Mouse (Mus musculus) left cerebral cortex, postnatal 4 days (tissue): ENCODE data around the gene Dnttip1. TPM values are rescaled to one million over a fixed set of nuclear protein-coding genes. Genes with fewer than 3 reads are reported as not detected.

Source experiments
- DNase-seq: peaks from one replicate; pipeline ENCODE4 v3.0.0-alpha.2; 2022
- intact Hi-C: fragments of 180-260 bp; cut with DNase I; formaldehyde crosslinking; loops from one replicate; pipeline ENCODE4 v1.15.1; 2025
- total RNA-seq, 2 experiments: library from RNA; stranded (reverse); gene quantifications; 2 replicates each; pipeline ENCODE4 v1.2.3; 2021

Dnttip1 gene
- total RNA-seq, 2 experiments from 2014 or later, result 35.8 to 38.1 TPM

DNA sequence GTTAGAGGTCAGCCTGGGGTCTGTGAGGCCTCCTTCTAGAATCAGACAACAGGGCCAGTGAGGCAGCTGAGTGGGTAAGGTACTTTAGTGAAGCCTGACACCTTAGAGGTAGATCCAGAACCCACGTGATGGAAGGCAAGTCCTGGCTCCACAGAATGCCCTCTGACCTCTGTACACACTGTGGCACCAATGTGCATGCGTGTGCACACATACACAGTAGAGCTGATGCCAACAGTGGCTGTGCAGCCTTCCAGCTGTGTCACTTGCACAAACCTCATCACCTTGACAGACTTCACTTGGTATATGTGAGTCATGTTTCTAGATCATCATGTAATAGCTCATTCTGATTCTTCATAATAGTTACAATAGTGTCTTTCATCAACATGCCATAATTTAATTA, 6.7 kb downstream of the Dnttip1 start:
- intact Hi-C loops, result no loop called here
- no peak for DNase-seq

DNA sequence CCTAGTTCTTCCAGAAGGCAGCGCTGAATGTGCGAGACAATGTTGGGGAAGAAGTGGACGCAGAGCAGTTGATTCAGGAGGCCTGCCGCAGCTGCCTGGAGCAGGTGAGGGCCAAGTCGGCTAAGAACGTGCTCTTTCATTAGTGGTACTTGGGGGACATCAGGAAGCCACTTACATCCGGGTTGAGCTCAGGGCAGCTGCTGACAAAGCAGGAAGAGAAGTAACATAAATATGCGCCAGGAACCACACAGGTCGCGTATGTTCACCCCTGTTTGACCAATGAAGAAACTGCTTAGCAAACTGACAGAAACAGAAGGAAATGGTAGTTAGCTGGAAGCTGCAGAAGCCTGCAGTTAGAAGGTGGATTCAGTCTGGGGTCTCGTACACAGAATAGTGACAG, 8.3 kb downstream of the Dnttip1 start:
- intact Hi-C loops, result no loop called here
- no peak for DNase-seq

DNA sequence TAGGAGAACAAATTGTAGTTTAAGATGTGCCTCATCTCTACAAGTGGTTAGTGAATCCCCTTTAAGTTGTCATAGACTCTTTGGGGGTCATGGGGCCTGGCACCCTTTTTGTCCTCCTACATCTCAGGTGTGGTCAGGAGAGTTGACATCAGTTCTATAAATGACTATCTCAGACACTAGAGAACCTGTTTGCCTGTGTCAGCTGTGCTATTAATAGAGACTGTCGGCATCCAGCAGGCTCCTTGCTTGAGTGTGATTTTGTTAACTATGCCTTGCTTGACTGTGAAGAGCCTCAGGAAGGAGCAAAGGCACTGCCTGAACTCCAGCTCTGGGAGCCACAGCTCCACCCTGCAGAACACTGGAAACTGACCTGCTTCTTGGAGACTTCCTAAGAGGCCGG, 9.0 kb downstream of the Dnttip1 start:
- intact Hi-C loops, result no loop called here
- no peak for DNase-seq

DNA sequence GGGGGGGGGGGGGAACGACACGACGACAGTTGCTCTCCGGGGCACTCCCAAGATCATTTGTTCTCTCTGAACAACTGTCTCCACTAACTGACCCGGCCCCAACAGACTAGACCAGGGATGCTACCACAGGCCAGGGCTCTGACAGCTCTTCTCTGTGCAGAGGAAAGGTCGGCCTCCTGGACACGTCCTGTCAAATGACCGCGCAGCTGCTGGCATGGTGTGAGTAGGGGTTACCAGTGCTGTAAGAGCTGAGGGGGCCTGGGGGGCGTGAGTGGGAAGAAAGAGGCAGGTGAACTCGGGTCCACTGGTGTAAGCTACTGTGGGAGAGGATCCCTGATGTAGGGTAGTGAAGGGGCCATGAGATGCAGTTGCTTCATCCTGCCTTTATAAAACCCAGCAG, 12.1 kb downstream of the Dnttip1 start:
- no peak for DNase-seq
- intact Hi-C loops, result no loop called here

DNA sequence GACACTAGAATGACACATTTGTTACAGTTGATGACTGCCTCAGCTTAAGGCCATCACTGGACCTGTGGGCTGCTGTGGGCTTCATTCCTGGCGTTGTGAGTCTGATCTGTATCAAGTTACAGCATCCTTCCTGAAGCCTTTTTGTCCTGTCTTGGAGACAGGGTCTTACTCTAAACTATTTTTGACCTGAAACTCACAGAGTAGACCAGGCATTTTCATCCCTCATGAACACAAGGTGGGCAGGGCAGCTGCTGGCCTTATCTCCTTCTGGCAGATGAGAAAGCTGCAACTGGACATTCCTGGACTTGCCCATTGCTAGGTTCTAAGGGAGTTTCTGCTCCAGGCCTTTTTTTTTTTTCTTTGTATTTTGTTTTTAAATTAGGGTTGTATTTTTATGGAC, 12.9 kb downstream of the Dnttip1 start:
- no peak for DNase-seq
- intact Hi-C loops, result no loop called here

DNA sequence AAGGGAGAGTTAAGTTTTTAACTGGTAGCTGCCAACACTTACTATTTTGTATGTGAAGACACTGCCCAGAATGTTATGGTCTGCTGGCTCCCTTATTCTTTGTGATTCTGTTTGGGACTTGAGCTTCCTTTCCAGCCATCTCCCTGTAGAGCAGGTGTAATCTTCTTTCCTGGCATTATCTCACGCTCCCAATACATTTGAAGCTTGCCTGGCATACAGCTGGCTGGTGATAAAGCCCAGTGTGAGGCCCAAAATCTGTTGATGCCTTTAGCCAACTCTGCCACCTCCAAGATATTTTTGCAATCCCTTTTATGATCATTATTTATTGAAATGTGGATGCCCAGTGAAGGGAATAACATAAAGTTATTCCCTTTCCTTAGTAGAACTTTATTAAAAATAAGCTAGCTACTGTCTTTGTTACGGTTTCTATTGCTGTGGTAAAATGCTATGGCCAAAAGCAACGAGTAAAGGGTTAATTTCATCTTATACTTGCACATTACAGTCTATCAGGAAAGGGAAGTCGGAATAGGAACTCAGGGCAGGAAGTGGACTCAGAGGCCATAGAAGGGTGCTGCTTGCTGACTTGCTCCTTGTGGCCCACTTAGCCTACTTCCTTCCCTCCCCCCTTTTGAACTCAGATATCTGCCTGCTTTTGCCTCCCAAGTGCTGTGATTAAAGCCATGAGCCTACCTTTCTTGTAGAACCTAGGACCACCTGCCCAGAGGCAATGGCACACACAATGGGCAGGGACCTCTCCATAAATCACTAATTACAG, 14.5 kb downstream of the Dnttip1 start:
- intact Hi-C loops, result no loop called here
- no peak for DNase-seq

DNA sequence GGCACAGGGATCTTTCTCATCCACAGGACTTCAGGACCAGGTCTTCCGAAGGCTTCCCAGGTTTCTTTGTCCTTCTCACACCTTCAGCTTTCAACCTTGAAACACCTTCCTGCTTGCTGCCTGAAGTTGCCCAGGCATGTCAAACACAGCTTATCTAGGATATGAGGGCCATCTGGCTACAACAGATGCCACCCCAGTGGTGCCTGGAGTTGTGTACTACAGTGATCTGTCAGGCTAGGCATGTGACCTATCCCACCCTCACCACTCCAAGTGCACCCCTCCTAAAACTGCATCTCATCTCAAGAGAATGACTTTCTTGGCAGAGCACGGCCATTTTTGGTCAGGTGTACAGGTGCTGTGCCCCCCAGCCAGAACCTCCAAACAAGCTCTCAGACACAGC, 15.7 kb downstream of the Dnttip1 start:
- DNase-seq, result peak; percentile 33
- intact Hi-C loops, result no loop called here

DNA sequence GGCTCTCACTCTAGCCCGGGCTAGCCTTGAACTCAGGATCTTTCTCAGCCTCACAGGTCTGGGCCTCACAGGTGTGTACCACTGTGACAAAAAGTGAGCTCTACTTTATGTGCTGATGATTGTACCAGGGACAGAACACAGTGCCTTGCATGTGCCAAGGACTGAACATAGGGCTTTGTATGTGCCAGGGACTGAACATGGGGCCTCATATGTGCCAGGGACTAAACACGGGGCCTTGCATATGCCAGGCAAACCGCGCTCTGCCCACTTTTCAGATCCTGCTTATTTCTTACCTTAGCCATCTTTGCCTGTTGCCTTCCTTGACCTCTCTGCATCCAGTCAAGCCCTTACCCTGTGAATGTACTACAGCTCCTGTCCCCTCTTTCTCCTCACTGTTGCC, 16.2 kb downstream of the Dnttip1 start:
- no peak for DNase-seq

DNA sequence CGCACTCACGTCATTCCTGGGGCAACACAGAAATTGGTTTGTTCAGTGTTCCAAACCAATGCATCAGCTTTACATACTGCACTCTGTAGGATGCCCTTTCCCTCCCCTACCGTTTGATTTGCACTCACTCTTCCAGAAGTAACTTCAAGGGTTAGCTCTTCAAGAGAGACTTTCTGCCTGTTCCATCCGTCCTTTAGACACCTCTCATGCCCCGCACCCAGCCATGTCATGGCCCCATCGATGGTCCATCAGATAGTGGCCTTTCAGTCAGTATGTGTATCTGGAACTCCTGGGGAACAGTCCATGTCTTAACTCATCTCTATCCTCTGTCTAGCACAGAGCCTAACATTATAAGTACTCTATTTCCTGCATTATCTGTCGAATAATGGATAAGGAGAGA, 16.8 kb downstream of the Dnttip1 start:
- no peak for DNase-seq
- intact Hi-C loops, result no loop called here

More for the DNA sequence above, 16.2 kb downstream of the Dnttip1 start:
- intact Hi-C loops, result no loop called here

DNA sequence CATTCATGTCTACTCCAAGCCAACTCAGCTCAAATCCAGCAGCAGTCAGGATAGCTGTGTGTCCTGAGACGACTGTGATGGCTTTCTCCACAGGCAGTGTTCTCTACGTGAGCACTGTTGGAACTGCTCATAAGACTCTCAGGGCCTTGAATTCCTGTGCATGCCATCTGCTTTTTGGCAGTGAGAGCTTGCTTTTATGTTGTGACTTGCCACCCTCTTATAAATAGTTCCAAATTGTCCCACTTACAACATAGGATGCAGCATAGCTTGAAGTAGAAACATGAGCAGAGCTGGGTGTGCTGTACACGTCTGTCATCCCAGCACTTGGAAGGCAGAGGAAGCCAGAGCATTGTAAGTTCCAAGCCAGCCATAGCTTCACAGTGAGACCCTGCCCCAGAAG, 20.1 kb downstream of the Dnttip1 start:
- no peak for DNase-seq
- intact Hi-C loops, result no loop called here

DNA sequence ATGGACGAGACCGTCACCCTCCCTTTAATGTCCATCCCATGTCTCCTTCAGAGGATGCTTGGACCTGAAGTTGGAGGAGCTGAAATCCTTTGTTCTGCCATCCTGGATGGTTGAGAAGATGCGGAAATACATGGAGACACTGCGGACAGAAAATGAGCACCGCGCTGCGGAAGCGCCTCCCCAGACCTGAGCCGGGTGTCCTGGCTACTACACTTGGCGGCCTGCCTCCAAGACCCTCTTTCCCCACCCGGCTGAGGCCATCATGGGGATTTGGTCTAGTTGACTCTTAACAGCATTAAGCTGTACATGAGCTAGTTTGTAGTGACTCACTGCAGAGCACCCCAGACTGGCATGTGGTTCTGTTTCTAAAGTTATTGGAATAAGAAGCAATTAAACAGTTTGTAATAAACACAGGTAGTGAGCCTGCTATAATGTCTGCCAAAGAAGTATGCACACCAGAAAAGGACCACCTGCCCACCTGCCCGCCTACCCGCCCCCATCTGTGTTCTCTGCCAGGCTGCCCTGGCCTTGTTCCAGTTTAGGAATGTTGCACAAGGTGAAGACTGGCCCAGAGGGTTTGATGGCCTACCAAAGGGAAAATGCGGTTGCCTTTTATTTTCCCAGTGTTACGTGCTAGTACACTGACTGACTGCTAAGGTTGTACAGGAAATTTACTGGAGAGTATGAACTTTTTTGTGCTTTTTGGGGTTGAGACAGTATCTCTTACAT, 22.2 kb downstream of the Dnttip1 start:
- DNase-seq, result peak; percentile 60
- intact Hi-C loops, result no loop called here

DNA sequence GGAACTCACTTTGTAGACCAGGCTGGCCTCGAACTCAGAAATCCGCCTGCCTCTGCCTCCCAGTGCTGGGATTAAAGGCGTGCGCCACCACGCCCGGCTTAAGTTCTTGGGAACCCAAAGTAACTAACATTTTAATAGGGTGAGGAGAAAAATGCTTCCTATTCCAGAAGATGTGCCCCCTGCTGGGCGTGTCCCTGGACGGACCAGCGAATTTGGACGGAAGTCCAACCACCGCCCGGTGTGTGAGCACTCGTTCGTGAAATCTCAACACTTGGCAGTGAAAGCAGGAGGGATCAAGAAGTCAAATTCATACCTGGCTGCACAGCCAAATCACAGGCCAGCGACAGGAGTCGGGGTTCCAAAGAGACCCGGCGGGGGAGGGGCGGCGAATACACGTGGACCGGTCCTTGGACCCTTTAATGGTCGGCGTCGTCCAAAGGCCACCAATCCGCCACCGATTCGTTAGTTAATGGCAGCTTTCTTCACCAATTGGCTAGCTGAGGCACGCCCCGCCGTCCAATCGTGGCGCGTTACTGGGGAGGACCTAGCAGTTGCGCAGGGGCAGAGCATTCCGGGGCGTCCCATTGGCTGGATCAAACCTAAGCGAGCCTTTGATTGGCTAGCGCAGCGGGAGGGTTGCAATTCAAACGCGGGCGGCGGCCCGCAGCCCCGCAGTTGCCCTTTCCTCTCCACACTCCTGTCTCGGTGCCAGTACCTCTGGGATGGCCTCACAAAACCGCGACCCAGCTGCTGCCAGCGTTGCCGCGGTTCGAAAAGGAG, 23.7 kb downstream of the Dnttip1 start, which contains the start of gene Ube2c:
Gene Ube2c (plus strand): TSS at position 641 of the 780 bp plus-strand sequence.
- DNase-seq, result peak; percentile 98
- intact Hi-C loops, result no loop called here

DNA sequence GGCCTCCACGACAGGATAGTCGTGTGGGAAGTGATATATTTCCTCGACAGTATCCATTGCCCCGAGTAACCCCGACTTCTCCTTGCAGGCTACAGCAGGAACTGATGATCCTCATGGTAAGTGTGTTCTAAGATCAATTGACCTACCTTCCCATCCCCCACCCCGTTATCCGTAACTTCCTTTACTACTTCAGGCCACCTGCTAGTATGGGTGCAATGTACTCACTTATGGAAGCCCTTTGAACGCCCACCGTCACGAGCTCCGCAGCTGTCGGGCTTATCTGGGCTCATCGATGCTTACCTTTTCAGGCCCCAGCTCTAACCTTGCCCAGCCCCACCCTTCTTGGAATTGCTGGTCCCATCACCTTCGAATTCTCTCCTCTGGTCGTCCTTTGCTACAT, 24.5 kb downstream of the Dnttip1 start:
- no peak for DNase-seq
- intact Hi-C loops, result no loop called here

DNA sequence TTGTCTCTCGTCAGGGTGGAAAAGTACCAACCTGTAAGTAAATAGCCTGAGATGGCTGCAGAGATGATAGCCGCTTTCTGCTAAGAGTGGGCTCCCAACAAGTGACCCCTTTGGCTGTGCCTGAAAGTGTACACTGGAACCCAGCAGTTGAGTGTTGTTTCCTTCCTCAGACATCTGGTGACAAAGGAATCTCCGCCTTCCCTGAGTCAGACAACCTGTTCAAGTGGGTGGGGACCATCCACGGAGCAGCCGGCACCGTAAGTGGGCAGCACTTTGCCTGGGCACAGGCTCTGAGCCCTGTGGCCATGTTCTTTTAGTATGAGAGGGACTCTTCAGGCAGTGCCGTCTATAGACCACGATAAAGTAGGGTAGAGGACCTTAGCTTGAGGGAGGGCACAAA, 25.3 kb downstream of the Dnttip1 start:
- intact Hi-C loops, result no loop called here
- DNase-seq, result no peak

DNA sequence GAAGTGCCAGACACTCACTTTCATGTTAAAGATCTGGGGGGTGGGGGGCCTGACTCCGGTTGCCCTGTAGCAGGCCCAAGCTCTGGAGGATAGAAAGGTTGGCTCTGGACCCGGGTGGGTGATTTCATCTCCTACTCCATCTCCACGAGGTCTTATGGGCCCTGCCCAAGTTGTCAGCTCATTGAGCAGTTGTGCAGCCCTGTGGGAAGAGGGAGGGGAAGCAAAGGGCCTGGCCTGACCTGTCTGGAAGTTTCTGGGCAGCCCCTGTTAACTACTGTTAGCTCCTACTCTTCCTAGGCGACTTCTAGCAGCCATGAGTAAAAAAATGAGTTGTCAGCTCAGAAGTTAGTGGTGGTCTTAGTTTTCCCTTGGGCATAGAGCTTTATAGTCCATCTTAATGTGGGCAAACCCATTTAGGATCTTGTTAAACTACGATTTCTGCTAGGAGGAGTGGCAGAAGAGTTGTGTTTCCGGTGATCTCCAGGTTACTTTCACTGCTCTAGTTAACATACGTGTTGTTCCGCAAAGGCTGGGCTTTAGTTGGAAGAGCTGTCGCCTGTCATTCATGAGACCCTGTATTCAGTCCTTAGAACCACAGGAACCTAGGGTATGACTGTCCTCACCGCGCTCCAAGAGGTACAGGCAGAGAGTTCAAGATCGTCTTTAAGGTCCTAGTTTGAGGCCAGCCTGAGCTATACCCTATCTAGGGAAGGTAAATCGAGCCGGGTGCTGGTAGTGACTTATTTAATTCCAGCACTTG, 27.6 kb downstream of the Dnttip1 start:
- intact Hi-C loops, result no loop called here
- no peak for DNase-seq

DNA sequence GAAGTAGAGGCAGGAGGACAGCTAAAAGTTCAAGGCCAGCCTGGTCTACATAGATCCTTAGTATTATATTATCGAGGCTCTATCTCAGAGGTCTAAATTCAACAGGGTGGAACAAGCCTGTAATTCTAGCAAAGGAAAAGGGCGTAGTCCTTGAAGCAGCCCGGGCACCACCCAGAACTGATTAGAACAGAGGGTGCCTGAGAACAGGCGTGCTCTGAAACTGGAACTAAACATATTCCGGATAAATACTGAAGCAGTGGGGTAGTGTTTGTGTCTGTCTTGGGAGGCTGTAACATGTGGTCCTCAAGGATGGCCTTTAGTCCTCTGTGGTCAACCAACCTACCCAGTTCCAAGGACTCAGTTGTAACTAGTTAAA, 28.2 kb downstream of the Dnttip1 start:
- intact Hi-C loops, result no loop called here
- no peak for DNase-seq

DNA sequence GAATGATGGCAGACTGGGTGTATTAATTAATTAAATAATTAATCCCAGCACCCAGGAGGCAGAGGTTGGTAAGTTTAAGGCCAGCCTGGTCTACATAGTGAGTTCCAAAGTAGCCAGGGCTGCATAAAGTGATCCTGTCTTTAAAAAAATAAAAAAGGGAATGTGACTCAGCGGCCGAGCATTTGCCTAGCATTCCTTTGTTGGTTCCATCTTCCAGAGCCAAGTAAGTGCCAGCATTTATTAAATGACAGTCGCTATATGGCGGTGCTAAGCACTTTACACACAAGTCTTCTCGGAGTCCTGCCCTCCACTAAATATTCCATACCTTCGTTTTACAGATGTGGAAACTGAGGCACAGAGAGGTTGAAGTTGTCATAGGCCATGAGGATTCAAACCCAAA, 30.3 kb downstream of the Dnttip1 start:
- intact Hi-C loops, result no loop called here
- DNase-seq, result no peak

DNA sequence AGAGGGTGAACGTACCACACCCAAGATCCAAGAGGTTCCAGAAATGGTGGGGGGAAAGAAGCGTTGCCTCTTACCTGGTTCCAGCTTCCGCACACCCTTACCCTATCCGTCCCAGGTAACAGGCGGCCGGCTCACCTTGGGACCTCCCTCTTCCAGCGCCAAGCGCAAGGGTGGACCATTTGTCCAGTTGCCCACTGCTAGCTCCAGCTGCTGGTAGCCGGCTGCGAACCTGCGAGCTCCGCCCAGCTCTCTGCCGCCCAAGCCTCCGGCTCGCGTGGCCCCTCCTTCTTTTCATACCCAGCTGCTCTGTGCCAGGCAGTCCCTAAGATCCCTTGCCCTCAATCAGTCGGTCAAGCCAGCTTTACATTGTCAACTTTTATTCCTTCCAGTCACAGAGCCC, 31.0 kb downstream of the Dnttip1 start:
- intact Hi-C loops, result no loop called here
- no peak for DNase-seq

DNA sequence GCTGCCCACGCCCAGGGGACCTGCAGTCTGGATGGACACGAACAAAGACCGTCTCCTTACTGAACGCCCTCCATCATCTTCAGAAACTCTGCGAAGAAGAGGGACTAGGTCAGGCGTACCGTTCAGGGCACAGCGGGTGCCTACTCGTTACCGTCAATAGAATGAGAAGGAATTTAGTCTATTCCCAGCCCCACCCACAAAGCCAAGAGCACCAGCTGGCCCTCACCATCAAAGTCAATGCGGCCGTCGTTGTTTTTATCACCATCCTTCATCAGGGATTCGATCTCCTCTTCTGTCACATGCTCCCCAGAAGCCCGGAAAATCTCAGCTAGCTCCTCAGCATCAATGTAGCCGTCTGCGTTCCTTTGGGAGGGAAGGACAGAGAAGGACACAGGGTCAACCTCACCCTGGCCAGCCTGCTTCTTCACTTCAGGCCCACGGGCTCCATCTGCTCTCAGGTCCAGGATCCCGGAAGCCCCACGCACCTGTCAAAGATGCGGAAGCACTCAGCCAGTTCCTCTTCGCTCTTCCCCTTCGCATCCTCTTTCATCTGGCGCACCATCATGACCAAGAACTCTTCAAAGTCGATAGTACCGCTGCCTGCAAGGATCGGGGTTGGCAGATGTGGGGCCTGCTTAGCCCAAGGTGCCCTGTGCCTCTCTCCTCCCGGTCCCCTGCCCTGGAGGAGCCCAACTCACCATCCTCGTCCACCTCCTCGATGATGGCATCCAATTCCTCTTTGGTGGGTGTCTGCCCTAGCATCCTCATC, 31.6 kb downstream of the Dnttip1 start:
- DNase-seq, result no peak
- intact Hi-C loops, result no loop called here

DNA sequence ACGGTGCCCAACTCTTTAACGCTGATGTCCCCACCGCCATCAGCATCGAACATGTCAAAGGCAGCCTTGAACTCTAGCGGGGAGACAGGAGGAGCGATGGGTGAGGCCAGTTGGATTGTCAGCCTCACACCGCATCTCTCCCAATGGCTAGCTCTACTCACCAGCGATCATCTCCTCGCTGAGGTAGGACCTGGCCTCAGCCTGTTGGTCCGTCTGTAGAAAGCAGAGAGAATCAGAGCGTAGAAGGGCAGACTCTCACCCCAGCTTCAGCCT, 32.2 kb downstream of the Dnttip1 start:
- intact Hi-C loops, result no loop called here

More for the DNA sequence above, 32.2 kb downstream of the Dnttip1 start:
- DNase-seq, result no peak
